Mouse (Mus musculus): ENCODE measurements at regions not wholly inside any gene's neighbourhood (a gene's known extent, or its start where the extent isn't known, plus 50 kb on each side); places are given as distances from the start of the nearest gene placed in this dataset.
A peak's percentile ranks its signal among the peaks of the same experiment; 100 is the strongest.
"Not testable (repeated sequence)": the region's sequence is repeated elsewhere in the genome, so short reads cannot be mapped to it uniquely, and the experiment has no call there.

DNA sequence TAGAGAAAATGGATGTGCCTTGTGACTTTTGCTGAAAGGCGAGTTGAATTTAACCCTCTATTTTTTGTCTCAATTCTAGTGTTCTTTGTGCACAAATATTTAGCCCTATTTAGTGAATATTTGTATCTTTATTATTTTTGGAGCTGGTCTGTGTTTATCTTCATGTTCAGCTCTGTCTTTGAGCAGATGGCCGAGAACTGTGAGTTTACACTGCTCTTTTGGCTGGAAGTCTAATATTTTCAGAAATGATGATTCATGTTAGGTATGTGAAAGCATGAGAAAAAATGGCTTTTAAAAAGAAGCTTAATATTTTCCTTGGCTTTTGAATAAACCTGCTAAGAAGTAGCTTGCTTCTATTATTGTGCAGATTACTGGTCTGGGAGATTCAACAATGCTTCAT is 505.4 kb downstream of the Sema5a start:
- Histone ChIP-seq H3K79me2 (replicated peaks; ENCODE audit: control insufficient read depth, insufficient read depth, low read length) (no peaks in the 10 kb centered on the region), H3K27ac (no peak overlapping the region), H3K27me3 (ENCODE audit: control insufficient read depth, insufficient read depth, low read length) (no peaks in the 10 kb centered on the region; the same call in 1 of the 2 replicates), H3K9ac (ENCODE audit: low read depth, low read length) (no peak overlapping the region), H3K36me3 (ENCODE audit: control insufficient read depth, insufficient read depth, low read length) (no peaks in the 10 kb centered on the region), H3K4me3 (no peak overlapping the region), H3K4me1 (ENCODE audit: control insufficient read depth, insufficient read depth, low read length) (no peaks in the 10 kb centered on the region)
- 51% methylated on average over 2 of the region's 2 CpGs for WGBS
- TF ChIP-seq EP300 (IDR thresholded peaks at IDR 0.05; ENCODE audit: insufficient read depth, low read depth, low read length): no peak
- no peak for TF ChIP-seq POLR2A (IDR thresholded peaks at IDR 0.05; ENCODE audit: insufficient read depth, low read depth, low read length)
- TF ChIP-seq CTCF (IDR thresholded peaks at IDR 0.05): no peak
- DNase-seq: no peak
- intact Hi-C loops (cut with DNase I): no loop called here

DNA sequence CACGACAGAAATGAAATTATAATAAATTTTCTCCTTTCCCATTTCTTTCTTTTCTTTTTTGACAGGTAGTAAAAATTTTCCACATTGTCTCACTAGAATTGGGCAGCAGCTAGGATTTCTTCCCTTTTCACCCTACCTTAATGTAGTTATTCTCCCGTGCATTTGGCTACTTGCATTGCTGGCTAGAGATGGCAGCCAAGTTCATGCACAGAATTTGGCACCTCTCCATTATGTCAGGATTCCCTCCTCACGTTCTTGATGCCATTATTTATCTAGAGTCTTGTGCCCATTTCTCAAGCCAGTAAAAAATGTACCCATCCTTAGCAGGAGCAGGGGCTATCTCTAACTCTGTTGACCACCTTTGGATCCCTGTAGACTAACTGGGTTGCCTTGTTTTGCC is 507.4 kb downstream of the Sema5a start:
- H3K4me3 ChIP-seq: no peak overlapping the region
- H3K9ac ChIP-seq (ENCODE audit: low read depth, low read length): no peak overlapping the region
- no peak for TF ChIP-seq POLR2A (IDR thresholded peaks at IDR 0.05; ENCODE audit: insufficient read depth, low read depth, low read length)
- TF ChIP-seq EP300 (IDR thresholded peaks at IDR 0.05; ENCODE audit: insufficient read depth, low read depth, low read length): no peak
- TF ChIP-seq CTCF (IDR thresholded peaks at IDR 0.05): no peak
- no peaks in the 10 kb centered on the region for H3K79me2 ChIP-seq (replicated peaks; ENCODE audit: control insufficient read depth, insufficient read depth, low read length)
- H3K27ac ChIP-seq: no peak overlapping the region
- WGBS: 45% methylated on average over 3 of the region's 3 CpGs
- H3K27me3 ChIP-seq (ENCODE audit: control insufficient read depth, insufficient read depth, low read length): no peaks in the 10 kb centered on the region; the same call in 1 of the 2 replicates
- H3K4me1 ChIP-seq (ENCODE audit: control insufficient read depth, insufficient read depth, low read length): no peaks in the 10 kb centered on the region
- intact Hi-C loops (cut with DNase I): no loop called here
- no peaks in the 10 kb centered on the region for H3K36me3 ChIP-seq (ENCODE audit: control insufficient read depth, insufficient read depth, low read length)
- DNase-seq: no peak

GRCm38 (mm10) chr15:32760141-32760540 is 515.5 kb downstream of the Sema5a start:
- WGBS: 31% methylated on average over 3 of the region's 3 CpGs
- Histone ChIP-seq H3K4me3 (no peak overlapping the region), H3K27me3 (ENCODE audit: control insufficient read depth, insufficient read depth, low read length) (no peaks in the 10 kb centered on the region), H3K27ac (no peak overlapping the region), H3K36me3 (ENCODE audit: control insufficient read depth, insufficient read depth, low read length) (no peaks in the 10 kb centered on the region), H3K9ac (ENCODE audit: low read depth, low read length) (no peak overlapping the region), H3K4me1 (ENCODE audit: control insufficient read depth, insufficient read depth, low read length) (no peaks in the 10 kb centered on the region), H3K79me2 (replicated peaks; ENCODE audit: control insufficient read depth, insufficient read depth, low read length) (no peaks in the 10 kb centered on the region)
- no peak for DNase-seq
- intact Hi-C loops (cut with DNase I): loop anchor here (10.0 kb wide), 1 partner anchor 1145 kb away; no protein-coding TSS in a partner anchor
- TF ChIP-seq CTCF (IDR thresholded peaks at IDR 0.05) (no peak), POLR2A (IDR thresholded peaks at IDR 0.05; ENCODE audit: insufficient read depth, low read depth, low read length) (no peak), EP300 (IDR thresholded peaks at IDR 0.05; ENCODE audit: insufficient read depth, low read depth, low read length) (no peak)

GRCm38 (mm10) chr15:32766011-32766701 is 521.5 kb downstream of the Sema5a start:
- WGBS: 2% methylated on average over 4 of the region's 4 CpGs
- Histone ChIP-seq H3K9ac (ENCODE audit: low read depth, low read length) (no peak overlapping the region), H3K4me1 (ENCODE audit: control insufficient read depth, insufficient read depth, low read length) (no peaks in the 10 kb centered on the region), H3K27me3 (ENCODE audit: control insufficient read depth, insufficient read depth, low read length) (no peaks in the 10 kb centered on the region), H3K4me3 (no peak overlapping the region), H3K27ac (no peak overlapping the region), H3K79me2 (replicated peaks; ENCODE audit: control insufficient read depth, insufficient read depth, low read length) (no peaks in the 10 kb centered on the region), H3K36me3 (ENCODE audit: control insufficient read depth, insufficient read depth, low read length) (no peaks in the 10 kb centered on the region)
- DNase-seq: no peak
- TF ChIP-seq EP300 (IDR thresholded peaks at IDR 0.05; ENCODE audit: insufficient read depth, low read depth, low read length) (no peak), CTCF (IDR thresholded peaks at IDR 0.05) (peak; percentile 87), POLR2A (IDR thresholded peaks at IDR 0.05; ENCODE audit: insufficient read depth, low read depth, low read length) (no peak)
- intact Hi-C loops (cut with DNase I): loop anchor here (5.0 to 10.0 kb wide), 3 partner anchors 519 to 1151 kb away; no protein-coding TSS in a partner anchor

- no peak for TF ChIP-seq EP300 (IDR thresholded peaks at IDR 0.05; ENCODE audit: insufficient read depth, low read depth, low read length)
- no peak for TF ChIP-seq POLR2A (IDR thresholded peaks at IDR 0.05; ENCODE audit: insufficient read depth, low read depth, low read length)
- no peak for TF ChIP-seq CTCF (IDR thresholded peaks at IDR 0.05)
- DNase-seq: no peak
- H3K27me3 ChIP-seq (ENCODE audit: control insufficient read depth, insufficient read depth, low read length): no peaks in the 10 kb centered on the region
- H3K79me2 ChIP-seq (replicated peaks; ENCODE audit: control insufficient read depth, insufficient read depth, low read length): no peaks in the 10 kb centered on the region
- H3K36me3 ChIP-seq (ENCODE audit: control insufficient read depth, insufficient read depth, low read length): no peaks in the 10 kb centered on the region
- intact Hi-C loops (cut with DNase I): loop anchor here (5.0 to 10.0 kb wide), 3 partner anchors 520 to 1152 kb away; no protein-coding TSS in a partner anchor
- H3K4me3 ChIP-seq: no peak overlapping the region
- no peaks in the 10 kb centered on the region for H3K4me1 ChIP-seq (ENCODE audit: control insufficient read depth, insufficient read depth, low read length)
- no peak overlapping the region for H3K9ac ChIP-seq (ENCODE audit: low read depth, low read length)
- WGBS: 36% methylated on average over 4 of the region's 5 CpGs
- no peak overlapping the region for H3K27ac ChIP-seq
Observed at GRCm38 (mm10) chr15:32766746-32767471, 522.3 kb downstream of the Sema5a start.

GRCm38 (mm10) chr15:32778226-32778598 is 533.6 kb downstream of the Sema5a start:
- WGBS: 24% methylated on average over 5 of the region's 5 CpGs
- H3K27ac ChIP-seq; intact Hi-C loops (cut with DNase I); H3K36me3 ChIP-seq (ENCODE audit: control insufficient read depth, insufficient read depth, low read length); H3K4me3 ChIP-seq; H3K27me3 ChIP-seq (ENCODE audit: control insufficient read depth, insufficient read depth, low read length); H3K79me2 ChIP-seq (replicated peaks; ENCODE audit: control insufficient read depth, insufficient read depth, low read length); H3K4me1 ChIP-seq (ENCODE audit: control insufficient read depth, insufficient read depth, low read length); H3K9ac ChIP-seq (ENCODE audit: low read depth, low read length); DNase-seq: not testable (repeated sequence)
